Mouse (Mus musculus): Measurements from ENCODE around the gene Arhgap25. TPM values are rescaled to one million over a fixed set of nuclear protein-coding genes. Genes with fewer than 3 reads are reported as not detected.

Gene Arhgap25
- polyA plus RNA-seq, 1 experiment from 2014 or later, result 5.1 TPM

DNA sequence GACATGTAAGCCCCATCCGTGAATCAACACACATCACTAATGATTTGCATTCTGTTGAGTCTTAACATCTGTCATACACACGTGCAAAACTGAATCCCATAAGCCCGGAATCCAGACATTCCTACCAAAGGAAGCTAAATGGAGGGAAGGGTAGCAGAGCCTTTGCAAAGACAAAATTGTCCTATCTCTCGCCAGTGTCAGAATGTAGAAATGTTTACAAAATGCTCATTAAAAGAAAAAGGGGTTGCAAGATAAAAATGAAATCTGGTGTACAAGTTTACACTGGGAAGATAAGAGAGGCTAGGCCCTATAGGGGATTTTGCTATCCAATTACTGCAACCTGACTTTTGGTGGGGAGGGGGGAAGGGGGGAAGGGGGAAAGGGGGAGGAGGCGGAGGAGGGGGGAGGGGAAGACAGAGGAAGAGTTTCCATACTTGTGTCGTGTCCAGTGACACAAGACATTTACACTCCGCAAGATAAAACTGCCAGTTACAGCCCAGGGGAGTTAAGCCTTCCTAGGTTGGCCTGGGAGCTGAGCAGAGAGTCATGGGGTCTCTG, 104.5 kb downstream of the Arhgap25 start, which contains the start of gene Bmp10:
TSS of gene Bmp10 (plus strand) at position 508 of the 558 bp plus-strand sequence.
- Histone ChIP-seq H3K36me3 (ENCODE audit: control insufficient read depth, insufficient read depth, low read length) (no peaks in the 10 kb centered on the region), H3K4me1 (ENCODE audit: control insufficient read depth, insufficient read depth, low read length) (no peaks in the 10 kb centered on the region), H3K4me3 (ENCODE audit: low read length) (no peak within 1 kb of the TSS), H3K27ac (ENCODE audit: low read depth, low read length) (no peak within 1 kb of the TSS), H3K4me2 (replicated peaks; ENCODE audit: low read depth, low read length) (no peak within 1 kb of the TSS), H3K9ac (ENCODE audit: low read depth, low read length) (no peak within 1 kb of the TSS), H3K27me3 (ENCODE audit: control insufficient read depth, insufficient read depth, low read length) (no peaks in the 10 kb centered on the region), H3K9me3 (ENCODE audit: control insufficient read depth, low read length) (no peaks in the 10 kb centered on the region)
- no peak for ATAC-seq (ENCODE audit: low FRiP score, low TSS enrichment)
- WGBS, result 63% methylated on average over 7 of the region's 7 CpGs

- H3K4me3 ChIP-seq (ENCODE audit: low read length), result no peak overlapping the region
- H3K9ac ChIP-seq (ENCODE audit: low read depth, low read length), result no peak overlapping the region
- WGBS, result 90% methylated on average over 8 of the region's 8 CpGs
- H3K4me2 ChIP-seq (replicated peaks; ENCODE audit: low read depth, low read length), result no peak overlapping the region
- H3K27me3 ChIP-seq (ENCODE audit: control insufficient read depth, insufficient read depth, low read length), result no peaks in the 10 kb centered on the region
- no peak overlapping the region for H3K27ac ChIP-seq (ENCODE audit: low read depth, low read length)
- no peak for ATAC-seq (ENCODE audit: low FRiP score, low TSS enrichment)
- no peaks in the 10 kb centered on the region for H3K4me1 ChIP-seq (ENCODE audit: control insufficient read depth, insufficient read depth, low read length)
- no peaks in the 10 kb centered on the region for H3K9me3 ChIP-seq (ENCODE audit: control insufficient read depth, low read length)
- no peaks in the 10 kb centered on the region for H3K36me3 ChIP-seq (ENCODE audit: control insufficient read depth, insufficient read depth, low read length)
Measured at GRCm38 (mm10) chr6:87427616-87428015, 105.4 kb downstream of the Arhgap25 start.

GRCm38 (mm10) chr6:87426954-87427353, 106.1 kb downstream of the Arhgap25 start:
- Histone ChIP-seq H3K9me3 (ENCODE audit: control insufficient read depth, low read length) (no peaks in the 10 kb centered on the region), H3K4me2 (replicated peaks; ENCODE audit: low read depth, low read length) (no peak overlapping the region), H3K27me3 (ENCODE audit: control insufficient read depth, insufficient read depth, low read length) (no peaks in the 10 kb centered on the region), H3K4me3 (ENCODE audit: low read length) (no peak overlapping the region), H3K4me1 (ENCODE audit: control insufficient read depth, insufficient read depth, low read length) (no peaks in the 10 kb centered on the region), H3K36me3 (ENCODE audit: control insufficient read depth, insufficient read depth, low read length) (no peaks in the 10 kb centered on the region), H3K9ac (ENCODE audit: low read depth, low read length) (no peak overlapping the region), H3K27ac (ENCODE audit: low read depth, low read length) (no peak overlapping the region)
- no peak for ATAC-seq (ENCODE audit: low FRiP score, low TSS enrichment)
- WGBS, result 78% methylated on average over 5 of the region's 5 CpGs

DNA sequence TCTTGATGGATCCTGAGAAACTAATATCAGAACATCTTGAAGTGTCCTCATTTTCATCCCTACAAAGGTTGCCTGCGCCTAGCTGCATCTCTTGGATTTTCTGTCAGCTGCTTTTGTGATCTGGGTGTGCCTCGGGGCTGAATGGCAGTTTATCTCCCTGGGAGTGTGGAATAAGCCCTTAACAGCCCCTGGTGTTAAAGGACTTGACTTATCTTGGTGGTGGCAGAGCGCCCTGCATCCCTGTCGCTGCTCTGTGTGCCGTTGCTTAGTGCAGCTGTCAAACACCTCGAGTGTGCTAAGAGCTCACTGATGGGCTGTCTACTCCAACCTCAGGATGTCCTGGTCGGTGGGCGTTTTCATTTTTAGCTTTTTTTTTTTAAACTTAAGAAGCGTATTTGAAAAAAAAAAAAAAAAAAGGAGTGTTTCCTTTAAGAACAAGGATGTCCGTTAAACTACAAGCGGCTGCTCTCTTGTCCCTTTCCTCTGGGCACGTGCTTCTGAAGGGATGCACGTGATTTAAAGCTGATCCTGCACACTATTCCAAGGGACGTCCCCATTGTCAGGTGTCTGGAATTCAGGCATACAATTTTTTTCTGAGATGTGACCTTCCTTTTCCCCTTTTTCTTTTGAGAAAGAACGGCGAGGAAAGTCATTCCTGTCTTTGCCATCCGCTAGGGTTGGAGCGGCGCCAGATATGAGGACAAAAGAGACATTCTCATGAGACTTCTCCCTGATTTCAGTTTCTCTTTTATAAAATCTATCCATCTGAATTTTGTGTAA, 108.8 kb downstream of the Arhgap25 start:
- Histone ChIP-seq H3K9ac (ENCODE audit: low read depth, low read length) (no peak overlapping the region), H3K4me2 (replicated peaks; ENCODE audit: low read depth, low read length) (no peak overlapping the region), H3K4me1 (ENCODE audit: control insufficient read depth, insufficient read depth, low read length) (no peaks in the 10 kb centered on the region), H3K36me3 (ENCODE audit: control insufficient read depth, insufficient read depth, low read length) (no peaks in the 10 kb centered on the region), H3K9me3 (ENCODE audit: control insufficient read depth, low read length) (no peaks in the 10 kb centered on the region), H3K4me3 (ENCODE audit: low read length) (no peak overlapping the region), H3K27ac (ENCODE audit: low read depth, low read length) (no peak overlapping the region), H3K27me3 (ENCODE audit: control insufficient read depth, insufficient read depth, low read length) (no peaks in the 10 kb centered on the region)
- no peak for ATAC-seq (ENCODE audit: low FRiP score, low TSS enrichment)
- WGBS, result 66% methylated on average over 19 of the region's 19 CpGs

DNA sequence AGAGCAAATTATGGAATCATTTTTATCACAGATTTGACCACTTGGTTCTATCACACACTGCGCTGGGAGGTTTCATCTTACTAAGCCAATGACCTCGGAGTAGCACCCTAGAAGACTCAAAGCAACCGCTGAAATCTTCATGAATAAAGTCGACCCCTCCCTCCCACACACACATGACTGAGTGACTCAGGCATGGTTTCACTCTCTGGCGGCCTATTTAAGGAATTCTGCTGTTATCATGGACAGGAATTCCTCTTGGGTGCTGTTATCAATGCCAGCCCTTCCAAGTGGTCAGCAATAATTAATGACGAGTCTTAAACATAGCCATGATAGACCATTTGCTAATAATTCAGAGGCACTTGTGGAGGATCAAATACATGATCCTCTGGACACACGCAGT, 110.8 kb downstream of the Arhgap25 start:
- no peaks in the 10 kb centered on the region for H3K27me3 ChIP-seq (ENCODE audit: control insufficient read depth, insufficient read depth, low read length)
- H3K27ac ChIP-seq (ENCODE audit: low read depth, low read length), result no peak overlapping the region
- H3K9ac ChIP-seq (ENCODE audit: low read depth, low read length), result no peak overlapping the region
- no peaks in the 10 kb centered on the region for H3K4me1 ChIP-seq (ENCODE audit: control insufficient read depth, insufficient read depth, low read length)
- H3K4me2 ChIP-seq (replicated peaks; ENCODE audit: low read depth, low read length), result no peak overlapping the region
- ATAC-seq (ENCODE audit: low FRiP score, low TSS enrichment), result no peak
- no peak overlapping the region for H3K4me3 ChIP-seq (ENCODE audit: low read length)
- no peaks in the 10 kb centered on the region for H3K36me3 ChIP-seq (ENCODE audit: control insufficient read depth, insufficient read depth, low read length)
- 70% methylated on average over 7 of the region's 7 CpGs for WGBS
- H3K9me3 ChIP-seq (ENCODE audit: control insufficient read depth, low read length), result no peaks in the 10 kb centered on the region

DNA sequence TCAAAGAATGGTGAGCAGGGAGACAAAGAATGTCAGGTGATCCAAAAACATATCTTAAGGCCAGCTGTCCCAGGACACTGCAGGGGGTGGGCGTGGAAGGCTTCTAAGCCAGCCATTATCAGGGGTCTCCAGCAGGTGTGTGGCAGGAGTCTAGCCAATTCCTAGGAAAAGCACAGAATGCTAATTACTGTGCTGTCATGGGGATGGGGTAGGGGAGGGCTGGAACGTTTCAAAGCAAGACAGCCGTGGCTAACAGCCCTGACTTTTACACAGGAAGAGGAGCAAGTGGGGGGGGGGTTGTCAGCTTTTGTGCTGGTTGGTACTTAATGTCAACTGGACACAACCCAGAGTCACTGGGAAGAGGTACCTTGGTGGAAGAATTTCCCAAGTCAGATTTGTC, 121.0 kb downstream of the Arhgap25 start:
- Histone ChIP-seq H3K36me3 (ENCODE audit: control insufficient read depth, insufficient read depth, low read length) (no peaks in the 10 kb centered on the region), H3K4me3 (ENCODE audit: low read length) (no peak overlapping the region), H3K9me3 (ENCODE audit: control insufficient read depth, low read length) (no peaks in the 10 kb centered on the region), H3K4me2 (replicated peaks; ENCODE audit: low read depth, low read length) (no peak overlapping the region), H3K27ac (ENCODE audit: low read depth, low read length) (no peak overlapping the region), H3K9ac (ENCODE audit: low read depth, low read length) (no peak overlapping the region), H3K4me1 (ENCODE audit: control insufficient read depth, insufficient read depth, low read length) (no peaks in the 10 kb centered on the region), H3K27me3 (ENCODE audit: control insufficient read depth, insufficient read depth, low read length) (no peaks in the 10 kb centered on the region)
- WGBS, result 34% methylated on average over 3 of the region's 3 CpGs
- ATAC-seq (ENCODE audit: low FRiP score, low TSS enrichment), result no peak

Other genes starting within 250 kb of the Arhgap25 start
- gene Antxr1, start 197.4 kb downstream of the Arhgap25 start, polyA plus RNA-seq (2014; fragmentation: Nextera tagmentation; extraction: Ambion mirVana), result 7.4 and 7.7 TPM in 2 replicates
- gene Gkn1, start 182.3 kb downstream of the Arhgap25 start, polyA plus RNA-seq (2014; fragmentation: Nextera tagmentation; extraction: Ambion mirVana), result not detected in 2 replicates
- not detected in 2 replicates for gene Gkn2, start 159.9 kb downstream of the Arhgap25 start, polyA plus RNA-seq (2014; fragmentation: Nextera tagmentation; extraction: Ambion mirVana)
- gene Gkn3, start 144.3 kb downstream of the Arhgap25 start, polyA plus RNA-seq (2014; fragmentation: Nextera tagmentation; extraction: Ambion mirVana), result not detected in 2 replicates
- not detected in 2 replicates for gene Bmp10, start 104.3 kb downstream of the Arhgap25 start, polyA plus RNA-seq (2014; fragmentation: Nextera tagmentation; extraction: Ambion mirVana)
- 2.5 and 4.2 TPM in 2 replicates for gene Prokr1, start 57.5 kb upstream of the Arhgap25 start, polyA plus RNA-seq (2014; fragmentation: Nextera tagmentation; extraction: Ambion mirVana)
- 14.6 and 16.9 TPM in 2 replicates for gene Aplf, start 138.9 kb upstream of the Arhgap25 start, polyA plus RNA-seq (2014; fragmentation: Nextera tagmentation; extraction: Ambion mirVana)
- gene Efcc1, start 197.6 kb upstream of the Arhgap25 start, polyA plus RNA-seq (2014; fragmentation: Nextera tagmentation; extraction: Ambion mirVana), result 1.5 and 1.8 TPM in 2 replicates
- gene Gp9, start 244.8 kb upstream of the Arhgap25 start, polyA plus RNA-seq (2014; fragmentation: Nextera tagmentation; extraction: Ambion mirVana), result 1.7 and 2.5 TPM in 2 replicates